Mouse (Mus musculus) embryonic fibroblast, embryonic 13.5 days (primary cell): Measurements from ENCODE around the gene A930017K11Rik.

ENCODE experiments used
- CTCF ChIP-seq: IDR thresholded peaks from 2 replicates; pipeline ENCODE4 v1.5.1; 2011; ENCODE audit warnings: mild to moderate bottlenecking, control low read depth, low read length, moderate library complexity, borderline replicate concordance; ENCODE audit not compliant: insufficient read depth
- POLR2A ChIP-seq: IDR thresholded peaks from 2 replicates; pipeline ENCODE4 v1.6.1; 2011; ENCODE audit warnings: low read depth, mild to moderate bottlenecking, control low read depth, low read length, moderate library complexity

GRCm38 (mm10) chr17:25945517-25946155 is 6.7 kb downstream of the A930017K11Rik start:
- TF ChIP-seq POLR2A (no peak), CTCF (no peak)
